Mouse (Mus musculus): ENCODE results near the gene Ddx39b. TPM values are rescaled to one million over a fixed set of nuclear protein-coding genes. Genes with fewer than 3 reads are reported as not detected.

Ddx39b gene
- polyA plus RNA-seq, 1 experiment from 2014 or later, result 213 TPM

- Histone ChIP-seq H3K4me1 (replicated peaks) (peaks cover 39% of the 10 kb centered on the region), H3K27me3 (no peaks in the 10 kb centered on the region), H3K4me2 (peak within 1 kb of the TSS; percentile 90), H3K9me3 (replicated peaks) (no peaks in the 10 kb centered on the region), H3K9ac (peak within 1 kb of the TSS; percentile 75), H3K4me3 (peak within 1 kb of the TSS; percentile 63), H3K36me3 (peaks cover 8% of the 10 kb centered on the region; the same call in 1 of the 2 replicates), H3K27ac (peak within 1 kb of the TSS; percentile 96)
- under 1% methylated on average over 35 of the region's 35 CpGs for WGBS
- ATAC-seq (replicated peaks; ENCODE audit: insufficient number of reproducible peaks, insufficient read depth, low FRiP score, low read depth), result peak; percentile 85
Measured at GRCm38 (mm10) chr17:35235614-35236389, 5.7 kb upstream of the Ddx39b start, which contains the start of gene Nfkbil1. TSS of gene Nfkbil1 (minus strand) at chr17:35235792.

- peak overlapping the region; percentile 63 for H3K4me3 ChIP-seq
- H3K4me1 ChIP-seq (replicated peaks), result peaks cover 43% of the 10 kb centered on the region
- peak overlapping the region; percentile 90 for H3K4me2 ChIP-seq
- peak overlapping the region; percentile 75 for H3K9ac ChIP-seq
- H3K27me3 ChIP-seq, result no peaks in the 10 kb centered on the region
- ATAC-seq (replicated peaks; ENCODE audit: insufficient number of reproducible peaks, insufficient read depth, low FRiP score, low read depth), result peak; percentile 59
- peak overlapping the region; percentile 96 for H3K27ac ChIP-seq
- H3K36me3 ChIP-seq, result peaks cover 2% of the 10 kb centered on the region; the same call in 1 of the 2 replicates
- under 1% methylated on average over 18 of the region's 18 CpGs for WGBS
- no peaks in the 10 kb centered on the region for H3K9me3 ChIP-seq (replicated peaks)
Measured at GRCm38 (mm10) chr17:35236390-35236746, 5.2 kb upstream of the Ddx39b start.

GRCm38 (mm10) chr17:35236996-35237395, 4.5 kb upstream of the Ddx39b start:
- peaks cover 2% of the 10 kb centered on the region; the same call in 1 of the 2 replicates for H3K36me3 ChIP-seq
- no peak for ATAC-seq (replicated peaks; ENCODE audit: insufficient number of reproducible peaks, insufficient read depth, low FRiP score, low read depth)
- no peak overlapping the region for H3K9ac ChIP-seq
- peaks cover 39% of the 10 kb centered on the region for H3K4me1 ChIP-seq (replicated peaks)
- no peaks in the 10 kb centered on the region for H3K9me3 ChIP-seq (replicated peaks)
- no peak overlapping the region for H3K4me3 ChIP-seq
- H3K4me2 ChIP-seq, result no peak overlapping the region
- H3K27ac ChIP-seq, result no peak overlapping the region
- WGBS, result 71% methylated on average over 9 of the region's 9 CpGs
- no peaks in the 10 kb centered on the region for H3K27me3 ChIP-seq

GRCm38 (mm10) chr17:35237504-35237903, 4.0 kb upstream of the Ddx39b start:
- Histone ChIP-seq H3K4me3 (no peak overlapping the region), H3K4me1 (replicated peaks) (peaks cover 34% of the 10 kb centered on the region), H3K27me3 (no peaks in the 10 kb centered on the region), H3K9ac (no peak overlapping the region), H3K36me3 (peaks cover 2% of the 10 kb centered on the region; the same call in 1 of the 2 replicates), H3K4me2 (no peak overlapping the region), H3K9me3 (replicated peaks) (no peaks in the 10 kb centered on the region), H3K27ac (no peak overlapping the region)
- no peak for ATAC-seq (replicated peaks; ENCODE audit: insufficient number of reproducible peaks, insufficient read depth, low FRiP score, low read depth)
- WGBS, result 81% methylated on average over 12 of the region's 12 CpGs

- no peak overlapping the region for H3K9ac ChIP-seq
- peak overlapping the region; percentile 98; the same call in 1 of the 2 replicates for H3K27ac ChIP-seq
- H3K4me2 ChIP-seq, result no peak overlapping the region
- H3K9me3 ChIP-seq (replicated peaks), result no peaks in the 10 kb centered on the region
- ATAC-seq (replicated peaks; ENCODE audit: insufficient number of reproducible peaks, insufficient read depth, low FRiP score, low read depth), result no peak
- peaks cover 31% of the 10 kb centered on the region for H3K4me1 ChIP-seq (replicated peaks)
- no peaks in the 10 kb centered on the region for H3K27me3 ChIP-seq
- H3K36me3 ChIP-seq, result peaks cover 15% of the 10 kb centered on the region
- WGBS, result 77% methylated on average over 5 of the region's 5 CpGs
- no peak overlapping the region for H3K4me3 ChIP-seq
Measured at GRCm38 (mm10) chr17:35239700-35240099, 1.8 kb upstream of the Ddx39b start.

- no peak for ATAC-seq (replicated peaks; ENCODE audit: insufficient number of reproducible peaks, insufficient read depth, low FRiP score, low read depth)
- Histone ChIP-seq H3K27me3 (no peaks in the 10 kb centered on the region), H3K9ac (peak overlapping the region; percentile 93), H3K9me3 (replicated peaks) (no peaks in the 10 kb centered on the region), H3K27ac (peak overlapping the region; percentile 98), H3K4me3 (peak overlapping the region; percentile 81), H3K4me2 (peak overlapping the region; percentile 79), H3K36me3 (peaks cover 25% of the 10 kb centered on the region), H3K4me1 (replicated peaks) (peaks cover 38% of the 10 kb centered on the region)
- 31% methylated on average over 12 of the region's 12 CpGs for whole genome bisulfite sequencing
Measured at GRCm38 (mm10) chr17:35240384-35241304, 902 bp upstream of the Ddx39b start.

- no peaks in the 10 kb centered on the region for H3K9me3 ChIP-seq (replicated peaks)
- peak overlapping the region; percentile 79 for H3K4me2 ChIP-seq
- no peaks in the 10 kb centered on the region for H3K27me3 ChIP-seq
- H3K4me1 ChIP-seq (replicated peaks), result peaks cover 49% of the 10 kb centered on the region
- H3K27ac ChIP-seq, result peak overlapping the region; percentile 98
- WGBS, result under 1% methylated on average over 55 of the region's 55 CpGs
- peaks cover 41% of the 10 kb centered on the region for H3K36me3 ChIP-seq
- H3K4me3 ChIP-seq, result peak overlapping the region; percentile 81
- ATAC-seq (replicated peaks; ENCODE audit: insufficient number of reproducible peaks, insufficient read depth, low FRiP score, low read depth), result peak; percentile 37
- peak overlapping the region; percentile 93 for H3K9ac ChIP-seq
Measured at GRCm38 (mm10) chr17:35242015-35242941, 732 bp downstream of the Ddx39b start.

GRCm38 (mm10) chr17:35243086-35243485, 1.5 kb downstream of the Ddx39b start:
- peak overlapping the region; percentile 98 for H3K27ac ChIP-seq
- H3K9me3 ChIP-seq (replicated peaks), result no peaks in the 10 kb centered on the region
- H3K4me3 ChIP-seq, result peak overlapping the region; percentile 81
- H3K27me3 ChIP-seq, result no peaks in the 10 kb centered on the region
- peaks cover 48% of the 10 kb centered on the region for H3K36me3 ChIP-seq
- H3K4me1 ChIP-seq (replicated peaks), result peaks cover 50% of the 10 kb centered on the region
- H3K4me2 ChIP-seq, result peak overlapping the region; percentile 79
- no peak for ATAC-seq (replicated peaks; ENCODE audit: insufficient number of reproducible peaks, insufficient read depth, low FRiP score, low read depth)
- H3K9ac ChIP-seq, result peak overlapping the region; percentile 93
- 4% methylated on average over 16 of the region's 16 CpGs for WGBS

GRCm38 (mm10) chr17:35244999-35245398, 3.5 kb downstream of the Ddx39b start:
- no peaks in the 10 kb centered on the region for H3K27me3 ChIP-seq
- no peak overlapping the region for H3K27ac ChIP-seq
- H3K4me3 ChIP-seq, result peak overlapping the region; percentile 81
- H3K36me3 ChIP-seq, result peaks cover 66% of the 10 kb centered on the region
- ATAC-seq (replicated peaks; ENCODE audit: insufficient number of reproducible peaks, insufficient read depth, low FRiP score, low read depth), result no peak
- H3K4me1 ChIP-seq (replicated peaks), result peaks cover 50% of the 10 kb centered on the region
- WGBS, result 65% methylated on average over 2 of the region's 2 CpGs
- peak overlapping the region; percentile 93 for H3K9ac ChIP-seq
- H3K9me3 ChIP-seq (replicated peaks), result no peaks in the 10 kb centered on the region
- peak overlapping the region; percentile 79 for H3K4me2 ChIP-seq

GRCm38 (mm10) chr17:35245731-35246623, 4.4 kb downstream of the Ddx39b start:
- H3K27ac ChIP-seq, result no peak overlapping the region
- no peak overlapping the region for H3K9ac ChIP-seq
- peaks cover 76% of the 10 kb centered on the region for H3K36me3 ChIP-seq
- H3K4me1 ChIP-seq (replicated peaks), result peaks cover 43% of the 10 kb centered on the region
- no peak overlapping the region for H3K4me2 ChIP-seq
- no peaks in the 10 kb centered on the region for H3K27me3 ChIP-seq
- H3K9me3 ChIP-seq (replicated peaks), result no peaks in the 10 kb centered on the region
- H3K4me3 ChIP-seq, result no peak overlapping the region
- ATAC-seq (replicated peaks; ENCODE audit: insufficient number of reproducible peaks, insufficient read depth, low FRiP score, low read depth), result no peak
- WGBS, result 75% methylated on average over 15 of the region's 15 CpGs
